Mouse (Mus musculus) heart, adult 2 months (tissue): ENCODE measurements at regions not wholly inside any gene's neighbourhood (a gene's known extent, or its start where the extent isn't known, plus 50 kb on each side); places are given as distances from the start of the nearest gene placed in this dataset.
A peak's percentile ranks its signal among the peaks of the same experiment; 100 is the strongest.

ENCODE experiments used
- DNase-seq, 2 experiments: peaks; one replicate each; pipeline ENCODE4 v3.0.0; 2021
- H3K27ac ChIP-seq: fragments of 200-600 bp; 2 replicates; pipeline ENCODE4 v1.8.1; 2022
- H3K27me3 ChIP-seq: fragments of 200-500 bp; 2 replicates; pipeline ENCODE4 v1.6.1; 2012; ENCODE audit warnings: mild to moderate bottlenecking, low read length, inconsistent platforms, mixed read lengths; ENCODE audit not compliant: control insufficient read depth, insufficient read depth
- H3K36me3 ChIP-seq: fragments of 200-500 bp; 2 replicates; pipeline ENCODE4 v1.6.1; 2012; ENCODE audit warnings: low read length, inconsistent platforms; ENCODE audit not compliant: control insufficient read depth, insufficient read depth
- H3K4me1 ChIP-seq: fragments of 200-500 bp; 2 replicates; pipeline ENCODE4 v1.6.1; 2011; ENCODE audit warnings: low read length; ENCODE audit not compliant: control insufficient read depth, insufficient read depth
- H3K4me3 ChIP-seq: fragments of 200-600 bp; 2 replicates; pipeline ENCODE4 v1.8.1; 2022
- H3K79me2 ChIP-seq: fragments of 200-500 bp; replicated peaks from 2 replicates; pipeline ENCODE4 v1.6.1; 2012; ENCODE audit warnings: mild to moderate bottlenecking, inconsistent platforms, low read length, moderate library complexity, mixed read lengths; ENCODE audit not compliant: control insufficient read depth, insufficient read depth
- H3K9ac ChIP-seq: fragments of 200-500 bp; 2 replicates; pipeline ENCODE4 v1.6.1; 2012; ENCODE audit warnings: low read depth, mild to moderate bottlenecking, control low read depth, inconsistent platforms, low read length, mixed read lengths
- CTCF ChIP-seq: fragments of 200-600 bp; IDR thresholded peaks from 2 replicates; pipeline ENCODE4 v1.8.1; 2022; ENCODE audit warnings: antibody characterized with exemption, mild to moderate bottlenecking, moderate library complexity
- EP300 ChIP-seq: fragments of 200-500 bp; IDR thresholded peaks from 2 replicates; pipeline ENCODE4 v1.6.1; 2011; ENCODE audit warnings: low read depth, low read length, control low read depth; ENCODE audit not compliant: insufficient read depth
- POLR2A ChIP-seq: fragments of 200-500 bp; IDR thresholded peaks from 2 replicates; pipeline ENCODE4 v1.6.1; 2011; ENCODE audit warnings: mild to moderate bottlenecking, low read depth, low read length, control low read depth; ENCODE audit not compliant: insufficient read depth
- WGBS: fragments of 180-500 bp; shearing (Covaris S2); methylation state at CpG from one replicate; pipeline ENCODE4 v1.1.7; 2018; 5-methylcytosine and 5-hydroxymethylcytosine counted together
- intact Hi-C: fragments of 180-260 bp; cut with DNase I; formaldehyde crosslinking; loops from one replicate; pipeline ENCODE4 v1.15.1; 2025

DNA sequence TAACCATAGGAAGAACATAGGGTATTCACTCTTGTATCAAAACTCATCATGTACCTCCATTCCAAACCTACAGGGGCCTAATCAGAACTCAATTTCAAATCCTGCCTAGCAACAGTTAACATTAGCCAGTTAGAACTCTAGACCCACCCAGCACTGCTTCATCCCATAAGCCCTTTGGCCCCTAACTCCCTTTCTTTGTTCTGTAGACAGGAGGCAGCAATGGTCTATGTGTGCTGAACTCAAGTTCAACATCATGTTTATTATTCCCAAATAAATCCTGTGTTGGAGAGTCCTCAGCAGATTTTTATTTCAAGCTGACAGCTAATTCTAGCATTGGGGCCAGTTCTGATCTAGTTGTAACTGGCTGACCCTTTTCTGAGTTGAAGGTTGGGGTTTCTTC is 112.2 kb downstream of the Ipo8 start:
- H3K79me2 ChIP-seq, result no peaks in the 10 kb centered on the region
- no peaks in the 10 kb centered on the region for H3K36me3 ChIP-seq
- H3K4me3 ChIP-seq, result no peak overlapping the region
- no peak overlapping the region for H3K27ac ChIP-seq
- TF ChIP-seq POLR2A (no peak), CTCF (no peak), EP300 (no peak)
- no peak for DNase-seq
- H3K9ac ChIP-seq, result no peak overlapping the region
- no peaks in the 10 kb centered on the region for H3K27me3 ChIP-seq
- no peaks in the 10 kb centered on the region for H3K4me1 ChIP-seq
- intact Hi-C loops, result no loop called here

DNA sequence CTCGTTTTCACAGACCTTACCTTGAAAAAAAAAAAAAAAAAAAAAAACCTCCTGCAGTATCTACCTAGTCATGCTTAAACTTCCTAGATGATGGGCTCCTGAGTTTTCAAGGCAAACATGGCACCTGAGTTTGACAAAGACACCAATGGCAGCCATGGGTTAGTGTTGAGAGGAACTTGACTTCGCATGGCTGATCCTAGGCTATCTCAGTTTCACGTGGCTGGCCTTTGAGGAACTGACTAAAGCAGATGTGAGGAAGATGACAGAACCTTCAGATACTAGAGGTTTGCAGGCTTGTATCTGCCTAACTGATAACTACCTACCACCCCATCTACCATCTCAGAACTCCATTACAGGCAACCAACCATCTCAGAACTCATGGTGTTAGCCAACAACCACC is 120.9 kb downstream of the Ipo8 start:
- no peak for TF ChIP-seq EP300
- no peak for TF ChIP-seq POLR2A
- no peak for TF ChIP-seq CTCF
- Histone ChIP-seq H3K4me3 (no peak overlapping the region), H3K27me3 (no peaks in the 10 kb centered on the region), H3K4me1 (no peaks in the 10 kb centered on the region), H3K79me2 (no peaks in the 10 kb centered on the region), H3K9ac (no peak overlapping the region), H3K27ac (no peak overlapping the region), H3K36me3 (no peaks in the 10 kb centered on the region)
- DNase-seq, result no peak
- intact Hi-C loops, result no loop called here
- WGBS, result 78% methylated on average over 3 of the region's 3 CpGs

DNA sequence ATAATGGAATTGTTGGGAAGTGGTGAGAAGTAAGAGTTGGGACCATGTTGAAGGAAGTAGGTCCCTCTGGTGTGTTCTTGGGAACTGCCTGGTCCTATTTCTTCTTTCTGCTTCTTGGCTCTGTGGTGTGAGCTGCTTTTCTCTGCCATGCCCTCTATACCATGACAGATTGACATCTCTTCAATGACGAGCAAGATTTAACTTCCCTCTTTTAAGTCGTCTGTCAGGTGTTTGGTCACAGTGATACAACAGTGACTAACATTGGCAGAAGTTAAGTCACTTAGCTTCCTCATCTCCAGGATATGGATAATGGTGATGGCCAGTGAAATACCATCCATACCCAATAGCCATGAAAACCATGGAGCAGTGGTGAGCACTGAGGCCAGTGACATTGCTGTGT is 122.9 kb downstream of the Ipo8 start:
- 79% methylated on average over 2 of the region's 2 CpGs for WGBS
- DNase-seq, result no peak
- Histone ChIP-seq H3K27me3 (no peaks in the 10 kb centered on the region), H3K4me3 (no peak overlapping the region), H3K4me1 (no peaks in the 10 kb centered on the region), H3K9ac (no peak overlapping the region), H3K27ac (no peak overlapping the region), H3K36me3 (no peaks in the 10 kb centered on the region), H3K79me2 (no peaks in the 10 kb centered on the region)
- intact Hi-C loops, result no loop called here
- no peak for TF ChIP-seq EP300
- no peak for TF ChIP-seq CTCF
- TF ChIP-seq POLR2A, result no peak

DNA sequence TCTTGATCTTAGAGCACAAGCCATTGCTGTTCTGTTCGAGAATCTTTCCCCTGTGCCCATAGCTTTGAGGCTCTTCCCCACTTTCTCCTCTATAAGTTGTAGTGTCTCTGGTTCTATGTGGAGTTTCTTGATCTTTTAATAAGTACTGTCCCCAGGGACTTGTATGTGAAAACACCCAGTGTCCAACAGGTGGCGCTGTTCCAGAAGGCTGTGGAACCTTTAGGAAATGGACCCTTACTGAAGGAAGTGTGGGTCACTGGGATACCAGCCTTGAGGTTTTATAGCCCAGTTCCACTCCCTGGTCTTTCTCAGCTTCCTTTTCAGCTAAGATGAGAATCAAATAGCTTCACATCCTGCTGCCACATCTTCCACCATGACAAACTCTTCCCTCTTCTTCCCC is 125.6 kb downstream of the Ipo8 start:
- 37% methylated on average over 2 of the region's 2 CpGs for whole genome bisulfite sequencing
- H3K9ac ChIP-seq, result no peak overlapping the region
- intact Hi-C loops, result no loop called here

DNA sequence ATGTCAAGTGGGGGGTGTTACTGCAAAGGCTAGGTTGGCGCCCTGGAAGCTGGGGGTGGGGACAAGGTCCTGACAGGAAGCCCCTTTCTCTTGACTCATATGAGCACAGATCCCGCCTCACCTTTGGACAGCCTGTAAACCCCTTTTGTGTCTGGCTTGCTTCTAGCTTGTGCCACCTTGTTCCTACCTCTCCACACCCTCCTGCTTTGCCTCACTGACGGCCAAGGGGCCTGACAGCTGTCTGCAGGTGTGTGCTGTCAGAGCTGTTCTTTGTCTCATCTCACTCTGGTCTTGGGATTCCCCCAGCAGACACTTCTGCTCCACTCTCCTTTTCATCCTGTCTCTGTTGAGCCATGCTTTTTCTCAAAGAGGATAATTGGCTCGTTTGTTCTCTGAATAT is 137.9 kb downstream of the Ipo8 start:
- peak in 1 of 2 experiments; percentile 3 for DNase-seq
- Histone ChIP-seq H3K27ac (no peak overlapping the region), H3K9ac (no peak overlapping the region), H3K79me2 (no peaks in the 10 kb centered on the region), H3K4me3 (no peak overlapping the region), H3K4me1 (no peaks in the 10 kb centered on the region), H3K36me3 (no peaks in the 10 kb centered on the region), H3K27me3 (no peaks in the 10 kb centered on the region)
- 33% methylated on average over 4 of the region's 4 CpGs for whole genome bisulfite sequencing
- intact Hi-C loops, result no loop called here
- no peak for TF ChIP-seq CTCF
- TF ChIP-seq POLR2A, result no peak
- TF ChIP-seq EP300, result no peak

More for the DNA sequence above, 125.6 kb downstream of the Ipo8 start:
- Histone ChIP-seq H3K4me3 (no peak overlapping the region), H3K27me3 (no peaks in the 10 kb centered on the region), H3K4me1 (no peaks in the 10 kb centered on the region), H3K36me3 (no peaks in the 10 kb centered on the region), H3K27ac (no peak overlapping the region), H3K79me2 (no peaks in the 10 kb centered on the region)
- TF ChIP-seq CTCF (peak; percentile 58), POLR2A (no peak)
- no peak for DNase-seq

DNA sequence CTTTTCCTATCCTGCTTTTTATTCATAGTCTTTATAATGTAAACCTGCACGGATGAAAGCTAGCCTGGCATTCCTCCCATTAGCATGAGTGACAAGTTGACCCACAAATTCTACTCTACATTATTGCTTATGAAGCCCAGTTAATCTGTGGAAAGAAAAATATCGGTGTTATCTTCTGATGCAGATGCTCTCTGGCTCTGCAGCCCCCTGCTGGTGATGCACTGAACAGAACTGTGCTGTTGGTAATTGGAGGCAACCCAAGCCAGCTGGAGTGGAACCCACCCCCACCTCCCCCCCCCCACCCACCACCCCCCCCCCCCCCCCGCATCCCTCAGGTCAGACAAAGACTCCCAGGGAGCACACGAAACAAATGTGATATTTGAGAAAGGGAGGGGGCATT is 143.5 kb downstream of the Ipo8 start:
- TF ChIP-seq POLR2A (no peak), CTCF (peak; percentile 69)
- WGBS, result 36% methylated on average over 3 of the region's 4 CpGs
- Histone ChIP-seq H3K27ac (no peak overlapping the region), H3K36me3 (no peaks in the 10 kb centered on the region), H3K9ac (no peak overlapping the region), H3K4me1 (no peaks in the 10 kb centered on the region), H3K79me2 (no peaks in the 10 kb centered on the region), H3K27me3 (no peaks in the 10 kb centered on the region), H3K4me3 (no peak overlapping the region)
- DNase-seq, result peak; percentile 28 to 60
- intact Hi-C loops, result loop anchor here (5.0 to 10.0 kb wide), 2 partner anchors 273 to 440 kb away; no protein-coding TSS in a partner anchor
